Mouse (Mus musculus) forebrain, embryonic 16.5 days (tissue): ENCODE data around the gene Tmed3. TPM values are rescaled to one million over a fixed set of nuclear protein-coding genes. Genes with fewer than 3 reads are reported as not detected.

Source experiments
- ATAC-seq: fragments of 200-750 bp; cut with Nextera tagmentation; 2 replicates; pipeline ENCODE4 v1.8.0; 2017; ENCODE audit warnings: mild to moderate bottlenecking, moderate library complexity
- H3K27ac ChIP-seq: fragments of 300-500 bp; sonication (generic); 2 replicates; pipeline ENCODE4 v1.5.1; 2014; ENCODE audit warnings: low read length, control low read depth
- H3K27me3 ChIP-seq: fragments of 300-500 bp; sonication (generic); replicated peaks from 2 replicates; pipeline ENCODE4 v1.6.1; 2014; ENCODE audit warnings: low read length; ENCODE audit not compliant: control insufficient read depth, insufficient read depth
- H3K36me3 ChIP-seq: fragments of 300-500 bp; sonication (generic); 2 replicates; pipeline ENCODE4 v1.6.1; 2014; ENCODE audit not compliant: control insufficient read depth, insufficient read depth
- H3K4me1 ChIP-seq: fragments of 300-500 bp; sonication (generic); replicated peaks from 2 replicates; pipeline ENCODE4 v1.6.1; 2014; ENCODE audit warnings: low read length; ENCODE audit not compliant: control insufficient read depth, insufficient read depth
- H3K4me2 ChIP-seq: fragments of 300-500 bp; sonication (generic); 2 replicates; pipeline ENCODE4 v1.6.1; 2014; ENCODE audit warnings: mild to moderate bottlenecking, low read length, control low read depth
- H3K4me3 ChIP-seq: fragments of 300-500 bp; sonication (generic); replicated peaks from 2 replicates; pipeline ENCODE4 v1.5.1; 2014; ENCODE audit warnings: mild to moderate bottlenecking, low read length, control low read depth
- H3K9ac ChIP-seq: fragments of 300-500 bp; sonication (generic); replicated peaks from 2 replicates; pipeline ENCODE4 v1.6.1; 2014; ENCODE audit warnings: low read depth, low read length, control low read depth
- H3K9me3 ChIP-seq: fragments of 300-500 bp; sonication (generic); 2 replicates; pipeline ENCODE4 v1.6.1; 2016; ENCODE audit warnings: low read length; ENCODE audit not compliant: control insufficient read depth
- WGBS: fragments of 180-500 bp; shearing (Covaris S2); extraction: QIAGEN DNeasy Blood & Tissue Kit; methylation state at CpG from one replicate; pipeline ENCODE4 v1.1.7; 2014; 5-methylcytosine and 5-hydroxymethylcytosine counted together
- polyA plus RNA-seq: library from polyadenylated mRNA; unstranded; fragments of >200 nt; fragmentation: Nextera tagmentation; extraction: Ambion mirVana; gene quantifications from 2 replicates; pipeline ENCODE4 v1.2.1, GENCODE M21; 2015

Gene Tmed3
- polyA plus RNA-seq, result 49.6 and 51.4 TPM in 2 replicates

DNA sequence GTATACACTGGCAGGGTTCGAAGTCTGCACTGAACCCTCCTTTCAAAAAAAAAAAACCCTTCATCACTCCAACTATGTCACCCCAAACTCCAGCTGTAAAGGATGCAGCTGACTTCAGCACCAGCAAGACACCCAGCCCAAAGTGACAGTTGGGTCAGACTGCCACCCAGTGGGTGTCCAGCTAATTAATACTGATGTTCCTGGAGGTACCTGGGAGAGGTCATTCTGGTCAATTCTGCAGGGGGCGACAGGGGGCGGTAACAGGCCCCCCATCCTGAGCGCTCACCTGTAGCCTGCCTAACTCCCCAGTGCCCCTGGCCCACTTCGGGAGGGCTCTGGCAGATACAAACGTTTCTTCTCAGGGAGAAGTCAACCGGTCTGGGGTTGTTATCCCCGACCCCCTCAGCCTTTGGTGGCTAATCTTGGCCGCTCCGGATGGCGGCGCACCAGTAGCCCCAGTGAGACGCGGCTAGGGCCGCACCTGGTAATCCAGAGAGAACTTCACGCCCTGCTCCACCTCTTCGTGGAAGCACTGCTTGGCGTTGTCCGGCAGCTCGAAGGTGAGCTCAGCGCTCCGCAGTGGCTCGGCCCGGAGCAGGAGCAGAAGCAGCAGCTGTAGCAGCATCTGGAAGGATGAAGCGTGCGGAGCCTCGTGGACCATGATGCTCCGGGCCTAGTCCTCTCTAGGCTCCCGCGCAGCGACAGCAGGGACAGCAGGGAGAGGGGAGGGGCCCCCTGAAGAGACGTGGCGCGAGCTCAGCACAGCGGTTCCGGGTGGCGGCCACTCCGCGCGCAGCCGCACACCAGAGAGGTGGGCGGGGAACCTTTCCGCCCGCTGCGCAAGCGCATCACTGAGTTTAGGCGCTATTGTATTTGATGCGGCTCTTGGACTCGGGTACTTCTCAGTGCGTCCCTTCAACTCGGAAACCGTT is at the start of gene Tmed3:
TSS of gene Tmed3 (minus strand) at position 804 of the 932 bp plus-strand sequence.
- peak; percentile 100 for ATAC-seq
- H3K27me3 ChIP-seq, result no peaks in the 10 kb centered on the region
- peak within 1 kb of the TSS; percentile 84 for H3K27ac ChIP-seq
- peak within 1 kb of the TSS; percentile 92 for H3K9ac ChIP-seq
- WGBS, result 2% methylated on average over 52 of the region's 52 CpGs
- peaks cover 11% of the 10 kb centered on the region for H3K4me1 ChIP-seq
- H3K4me3 ChIP-seq, result peak within 1 kb of the TSS; percentile 84
- peak within 1 kb of the TSS; percentile 98 for H3K4me2 ChIP-seq
- no peaks in the 10 kb centered on the region for H3K9me3 ChIP-seq
- peaks cover 6% of the 10 kb centered on the region for H3K36me3 ChIP-seq

DNA sequence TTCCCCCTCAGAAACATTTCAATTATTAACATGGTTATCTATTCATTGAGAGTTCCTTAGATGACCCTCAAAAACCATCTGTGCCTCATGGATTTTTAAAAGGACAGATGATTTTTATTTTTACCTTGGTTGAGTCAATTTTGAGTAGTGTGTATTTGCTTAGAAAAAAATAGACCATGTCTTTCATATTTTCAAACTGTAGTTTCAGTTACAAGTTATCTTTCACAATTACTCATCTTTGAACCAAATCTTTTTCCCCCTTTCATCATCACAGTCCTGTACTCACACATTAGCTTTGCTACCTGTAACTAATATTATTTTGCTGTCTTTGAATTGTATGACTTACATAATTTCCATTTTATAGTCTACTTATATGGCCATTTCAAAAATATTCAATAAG is 35.2 kb upstream of the Tmed3 start:
- Histone ChIP-seq H3K4me3 (no peak overlapping the region), H3K27me3 (peaks cover 17% of the 10 kb centered on the region), H3K9ac (no peak overlapping the region), H3K4me2 (no peak overlapping the region), H3K36me3 (no peaks in the 10 kb centered on the region), H3K27ac (no peak overlapping the region), H3K9me3 (no peaks in the 10 kb centered on the region), H3K4me1 (peaks cover 10% of the 10 kb centered on the region; the same call in 1 of the 2 replicates)
- no peak for ATAC-seq

DNA sequence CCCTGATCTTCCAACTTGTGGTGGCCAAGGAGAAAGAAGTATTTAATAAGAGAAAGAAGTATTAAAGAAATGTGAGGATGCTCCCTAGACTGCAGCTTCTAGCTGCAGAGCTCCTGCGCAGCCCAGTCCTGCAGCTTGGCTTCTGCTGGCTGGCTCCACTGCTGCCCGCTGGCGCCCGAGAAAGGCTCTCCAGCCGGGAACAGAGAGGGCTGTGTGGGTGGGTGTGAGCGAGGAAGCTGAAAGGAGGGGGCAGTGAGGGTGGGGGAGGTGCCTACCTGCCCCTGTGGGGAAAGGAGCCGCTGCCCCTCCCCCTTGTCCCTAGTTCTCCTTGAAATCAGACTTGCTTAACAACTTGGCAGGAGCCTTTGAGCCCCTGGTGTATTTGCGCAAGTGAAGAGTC is 33.4 kb upstream of the Tmed3 start, which contains the start of gene Ankrd34c:
TSS of gene Ankrd34c (minus strand) at position 181 of the 400 bp plus-strand sequence.
- no peak within 1 kb of the TSS for H3K27ac ChIP-seq

DNA sequence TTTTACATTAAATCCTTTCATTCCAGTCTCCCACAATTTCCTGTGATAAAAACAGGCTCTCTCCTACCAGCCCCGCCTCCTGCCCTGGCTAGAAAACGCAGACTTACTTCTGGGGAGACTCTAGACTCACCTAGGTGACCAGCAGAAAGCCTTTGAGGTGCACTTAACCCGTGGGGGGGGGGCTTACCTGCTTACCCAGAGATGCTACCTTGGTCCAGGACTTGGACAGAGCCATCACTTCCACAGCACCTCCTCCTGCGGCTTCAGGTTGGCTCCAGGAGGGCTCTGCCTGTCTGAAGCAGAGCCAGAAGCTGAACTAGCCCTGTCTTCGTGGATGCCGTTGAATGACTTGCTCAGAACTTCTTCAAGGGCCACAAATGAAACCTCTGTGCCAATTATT is 33.0 kb upstream of the Tmed3 start:
- ATAC-seq, result peak; percentile 23; the same call in 1 of the 2 replicates
- Histone ChIP-seq H3K4me2 (peak overlapping the region; percentile 52), H3K9me3 (no peaks in the 10 kb centered on the region), H3K4me3 (peak overlapping the region; percentile 37), H3K4me1 (peaks cover 10% of the 10 kb centered on the region; the same call in 1 of the 2 replicates), H3K27ac (no peak overlapping the region), H3K36me3 (no peaks in the 10 kb centered on the region), H3K27me3 (peaks cover 17% of the 10 kb centered on the region), H3K9ac (no peak overlapping the region)
- 2% methylated on average over 6 of the region's 6 CpGs for WGBS

More for the DNA sequence above, 33.4 kb upstream of the Tmed3 start, which contains the start of gene Ankrd34c:
- no peaks in the 10 kb centered on the region for H3K9me3 ChIP-seq
- ATAC-seq, result no peak
- peak within 1 kb of the TSS; percentile 37 for H3K4me3 ChIP-seq
- H3K9ac ChIP-seq, result no peak within 1 kb of the TSS
- 2% methylated on average over 8 of the region's 8 CpGs for WGBS
- H3K4me2 ChIP-seq, result peak within 1 kb of the TSS; percentile 52
- peaks cover 10% of the 10 kb centered on the region; the same call in 1 of the 2 replicates for H3K4me1 ChIP-seq
- H3K36me3 ChIP-seq, result no peaks in the 10 kb centered on the region
- H3K27me3 ChIP-seq, result peaks cover 17% of the 10 kb centered on the region

DNA sequence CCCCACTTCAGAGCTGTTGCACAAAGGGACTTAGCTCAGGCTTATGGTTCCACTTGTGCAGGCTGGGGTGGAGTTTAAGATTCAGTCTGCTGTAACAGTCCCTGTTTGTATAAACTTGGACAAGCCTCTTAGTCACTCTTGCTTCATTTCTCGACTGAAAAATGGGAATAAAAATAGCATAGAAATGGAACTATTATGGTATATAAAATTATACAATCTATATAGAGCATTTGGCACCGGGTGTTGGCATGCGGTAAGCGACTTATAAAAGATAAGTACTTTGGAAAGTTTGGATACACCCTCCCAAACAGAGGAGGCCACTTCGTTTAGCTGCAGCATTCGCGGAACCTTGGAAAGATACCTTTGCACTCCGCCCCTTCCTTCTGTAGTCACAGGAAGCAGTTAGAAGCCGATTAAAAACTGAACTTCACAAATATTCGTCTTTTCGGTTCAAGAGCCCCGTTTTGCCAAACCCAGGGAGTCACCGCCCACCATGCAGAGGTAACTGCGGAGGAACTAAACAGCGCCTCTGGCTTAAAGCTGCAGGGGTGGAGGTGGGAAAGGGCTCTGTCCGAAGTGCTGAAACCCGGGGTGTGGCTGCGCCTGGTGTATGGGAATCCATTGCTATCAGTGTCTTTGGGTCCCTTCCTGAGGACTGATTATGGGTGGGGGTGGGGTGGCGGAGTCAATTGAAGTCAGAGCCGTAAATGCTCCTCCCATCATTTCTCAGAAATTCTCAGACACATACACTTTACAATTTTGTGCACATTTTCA is 32.3 kb upstream of the Tmed3 start:
- 5% methylated on average over 20 of the region's 20 CpGs for WGBS
- Histone ChIP-seq H3K4me1 (peaks cover 10% of the 10 kb centered on the region; the same call in 1 of the 2 replicates), H3K4me2 (peak overlapping the region; percentile 52), H3K9ac (no peak overlapping the region), H3K9me3 (no peaks in the 10 kb centered on the region), H3K27me3 (peaks cover 17% of the 10 kb centered on the region), H3K27ac (no peak overlapping the region), H3K4me3 (peak overlapping the region; percentile 37), H3K36me3 (no peaks in the 10 kb centered on the region)
- 0 out of 2 replicates have a peak, but pooled peaks have one; percentile 47 for ATAC-seq

DNA sequence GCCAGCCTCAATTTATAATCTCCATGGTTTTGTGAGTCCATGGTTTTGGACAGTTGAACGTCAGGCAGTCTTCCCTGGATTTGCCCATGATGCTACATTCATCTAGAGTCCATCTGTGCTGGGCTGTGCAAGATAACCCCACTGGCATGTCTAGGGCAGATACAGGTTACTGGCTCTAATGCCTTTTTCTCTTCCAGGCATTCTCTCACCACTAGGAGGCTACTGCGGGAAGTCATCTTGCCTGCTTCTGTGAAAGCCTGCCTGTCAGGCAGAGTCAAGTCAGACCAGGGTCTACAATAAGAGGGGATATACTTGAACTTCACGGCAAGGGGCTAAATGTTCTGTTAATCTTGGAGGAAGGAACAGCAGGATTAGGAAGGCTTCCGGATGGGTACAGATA is 2.0 kb upstream of the Tmed3 start:
- Histone ChIP-seq H3K4me3 (no peak overlapping the region), H3K9ac (no peak overlapping the region), H3K9me3 (no peaks in the 10 kb centered on the region), H3K27ac (no peak overlapping the region), H3K4me1 (peaks cover 11% of the 10 kb centered on the region), H3K4me2 (no peak overlapping the region), H3K36me3 (no peaks in the 10 kb centered on the region), H3K27me3 (no peaks in the 10 kb centered on the region)
- ATAC-seq, result no peak
- WGBS, result 21% methylated on average over 4 of the region's 4 CpGs

DNA sequence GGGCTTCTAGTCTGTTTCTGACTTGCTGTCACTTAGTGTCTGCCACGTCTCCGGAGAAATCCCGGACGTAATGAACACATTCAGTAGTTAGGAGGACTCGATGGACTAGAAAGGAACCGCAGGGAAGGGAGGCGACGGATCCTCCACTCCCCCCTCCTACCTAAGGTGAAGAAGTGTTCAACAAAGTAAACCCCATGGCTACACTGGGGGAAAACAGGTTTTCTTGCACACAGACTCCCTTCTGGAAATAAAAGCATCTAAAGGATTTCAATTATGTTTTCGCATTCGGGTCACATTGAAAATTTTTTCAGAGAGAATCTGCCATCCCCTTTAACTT is 297 bp upstream of the Tmed3 start:
- peak; percentile 49 for ATAC-seq
- no peaks in the 10 kb centered on the region for H3K9me3 ChIP-seq
- peaks cover 2% of the 10 kb centered on the region for H3K36me3 ChIP-seq
- H3K9ac ChIP-seq, result peak overlapping the region; percentile 92
- peak overlapping the region; percentile 84 for H3K4me3 ChIP-seq
- H3K27me3 ChIP-seq, result no peaks in the 10 kb centered on the region
- peaks cover 11% of the 10 kb centered on the region for H3K4me1 ChIP-seq
- peak overlapping the region; percentile 80 for H3K27ac ChIP-seq
- H3K4me2 ChIP-seq, result peak overlapping the region; percentile 98
- WGBS, result 6% methylated on average over 10 of the region's 10 CpGs

DNA sequence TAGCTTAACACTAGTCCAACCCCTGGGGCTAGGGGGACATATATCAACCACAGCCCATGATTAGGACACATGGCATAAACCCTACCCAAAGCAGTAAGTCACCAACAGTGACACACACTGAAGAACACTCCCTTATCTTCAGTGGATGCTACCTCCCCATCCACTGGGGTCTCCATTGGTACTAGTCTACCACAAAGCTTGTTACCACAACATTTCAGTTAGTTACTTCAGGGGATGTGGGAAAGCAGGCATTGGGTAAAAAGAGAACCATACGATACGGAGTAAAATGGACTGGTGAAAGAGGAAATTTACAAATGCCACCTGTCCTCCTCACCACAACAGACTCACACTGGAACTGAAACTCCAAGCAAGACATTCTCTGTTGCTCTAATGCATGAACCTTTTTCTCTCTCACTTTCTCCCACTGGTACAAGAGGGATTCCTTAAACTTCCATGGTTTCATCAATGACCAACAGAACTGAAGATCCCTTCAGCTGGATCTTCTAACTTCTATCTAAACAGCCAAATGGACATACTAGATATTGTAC is 3.9 kb downstream of the Tmed3 start:
- 96% methylated on average over 2 of the region's 2 CpGs for WGBS
- Histone ChIP-seq H3K36me3 (peaks cover 11% of the 10 kb centered on the region), H3K4me3 (no peak overlapping the region), H3K4me2 (no peak overlapping the region), H3K4me1 (peaks cover 11% of the 10 kb centered on the region), H3K9ac (no peak overlapping the region), H3K27ac (no peak overlapping the region), H3K27me3 (no peaks in the 10 kb centered on the region), H3K9me3 (no peaks in the 10 kb centered on the region)
- ATAC-seq, result no peak

DNA sequence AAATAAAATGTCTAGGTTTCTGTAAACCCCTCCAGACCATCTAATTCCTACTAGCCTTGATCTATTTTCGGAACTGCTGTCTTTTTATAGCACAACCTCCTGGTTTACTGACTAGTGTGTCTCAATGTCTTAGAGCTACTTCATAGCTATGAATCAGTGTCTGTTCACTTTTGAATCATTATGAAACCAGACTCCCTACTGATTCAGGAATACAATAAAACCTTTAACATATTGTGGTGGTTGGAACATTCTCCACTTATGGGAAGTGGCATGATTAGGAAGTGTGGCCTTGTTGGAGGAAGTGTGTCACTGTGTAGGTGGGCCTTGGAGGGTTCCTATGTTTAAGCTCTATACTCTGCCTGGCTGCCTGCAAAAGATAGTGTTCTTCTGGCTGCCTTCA is 9.7 kb downstream of the Tmed3 start:
- H3K4me1 ChIP-seq, result no peaks in the 10 kb centered on the region
- no peaks in the 10 kb centered on the region for H3K27me3 ChIP-seq
- whole genome bisulfite sequencing, result 96% methylated on average over 1 of the region's 1 CpGs
- no peak overlapping the region for H3K4me2 ChIP-seq
- H3K4me3 ChIP-seq, result no peak overlapping the region
- H3K36me3 ChIP-seq, result peaks cover 9% of the 10 kb centered on the region
- ATAC-seq, result no peak
- H3K9ac ChIP-seq, result no peak overlapping the region
- H3K9me3 ChIP-seq, result no peaks in the 10 kb centered on the region
- no peak overlapping the region for H3K27ac ChIP-seq
